Mouse (Mus musculus): ENCODE measurements around the gene Klrb1b. TPM values are rescaled to one million over a fixed set of nuclear protein-coding genes. Genes with fewer than 3 reads are reported as not detected.

Klrb1b gene
- 0.51 TPM for polyA plus RNA-seq (2017; shearing (Covaris generic))

GRCm38 (mm10) chr6:128826132-128826531 lies at the start of gene Klrb1b, which contains the start of gene Gm44511:
Klrb1b (minus strand) TSS chr6:128826331.
Gm44511 (minus strand) TSS chr6:128826315.

GRCm38 (mm10) chr6:128789115-128789514 lies 37.0 kb downstream of the Klrb1b start, which contains the start of gene Klrb1c:
Klrb1c (minus strand) TSS chr6:128789215.

Other genes starting within 250 kb of the Klrb1b start
- not detected for gene A2ml1, start 244.7 kb downstream of the Klrb1b start, polyA plus RNA-seq (2017; shearing (Covaris generic))
- gene Klrb1a, start 202.8 kb downstream of the Klrb1b start, polyA plus RNA-seq (2017; shearing (Covaris generic)) = not detected
- gene Clec2h, start 163.9 kb downstream of the Klrb1b start, polyA plus RNA-seq (2017; shearing (Covaris generic)) = not detected
- not detected for gene Klrb1, start 103.3 kb downstream of the Klrb1b start, polyA plus RNA-seq (2017; shearing (Covaris generic))
- 9.7 TPM for gene Klrb1c, start 37.1 kb downstream of the Klrb1b start, polyA plus RNA-seq (2017; shearing (Covaris generic))
- gene Gm44511, start within 50 bp of the Klrb1b start, polyA plus RNA-seq (2017; shearing (Covaris generic)) = not detected
- gene Clec2i, start 61.3 kb upstream of the Klrb1b start, polyA plus RNA-seq (2017; shearing (Covaris generic)) = 99.2 TPM
- 2.1 TPM for gene BC035044, start 64.8 kb upstream of the Klrb1b start, polyA plus RNA-seq (2017; shearing (Covaris generic))
- gene Clec2g, start 108.0 kb upstream of the Klrb1b start, polyA plus RNA-seq (2017; shearing (Covaris generic)) = not detected
- gene Klrb1f, start 219.6 kb upstream of the Klrb1b start, polyA plus RNA-seq (2017; shearing (Covaris generic)) = 10.4 TPM